In the genomic region with DNA sequence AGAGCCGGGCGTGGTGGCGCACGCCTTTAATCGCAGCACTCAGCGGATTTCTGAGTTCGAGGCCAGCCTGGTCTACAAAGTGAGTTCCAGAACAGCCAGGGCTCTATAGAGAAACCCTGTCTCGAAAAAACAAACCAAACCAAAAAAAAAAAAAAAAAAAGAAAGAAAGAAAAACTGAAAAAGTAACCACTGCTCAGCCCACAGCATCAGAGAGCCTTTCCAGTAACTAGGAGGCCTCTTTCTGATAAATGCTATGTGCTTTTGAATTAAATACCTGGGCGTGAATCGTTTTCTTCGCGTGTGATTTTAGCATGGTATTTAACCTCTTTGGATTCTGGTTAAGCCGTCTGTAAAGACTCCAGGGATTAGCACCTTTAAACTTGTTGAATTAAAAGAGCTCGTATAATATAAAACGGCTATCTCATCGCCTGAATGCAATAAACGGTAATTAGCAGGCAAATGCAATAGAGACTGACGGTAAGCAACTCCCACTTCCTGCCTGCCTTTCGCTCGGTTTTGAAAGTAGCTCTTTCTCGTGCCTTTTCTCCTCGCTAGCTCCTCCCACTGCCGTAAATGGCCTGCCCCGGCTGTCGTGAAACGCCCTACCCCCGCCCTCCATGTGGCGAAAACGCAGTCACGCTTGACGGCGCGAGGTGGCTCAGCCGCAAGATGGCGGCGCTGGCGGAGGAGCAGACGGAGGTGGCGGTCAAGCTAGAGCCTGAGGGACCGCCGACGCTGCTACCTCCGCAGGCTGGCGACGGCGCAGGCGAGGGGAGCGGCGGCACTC, we compare ENCODE assay signal across 8 mouse cellular contexts. TPM values are rescaled to one million over a fixed set of nuclear protein-coding genes. Genes with fewer than 3 reads are reported as not detected.
DNase-seq lines count a peak whose midpoint lies in the region; ATAC-seq and TF ChIP-seq lines count a peak whose summit lies in the region.

A gene (plus strand): TSS at position 651 of the 787 bp plus-strand sequence.

- no peak for TF ChIP-seq CTCF in bone marrow, adult 2 months (IDR thresholded peaks at IDR 0.05; ENCODE audit: control insufficient read depth, insufficient read depth, low read length)
- peak; percentile 56 for TF ChIP-seq CTCF in midbrain, postnatal 0 days (IDR thresholded peaks at IDR 0.05)

- H3K36me3 ChIP-seq in embryonic facial prominence, embryonic 15.5 days: peaks cover 16% of the 10 kb centered on the region
- H3K36me3 ChIP-seq in limb, embryonic 14.5 days (ENCODE audit: control insufficient read depth, insufficient read depth, low read length): peaks cover 16% of the 10 kb centered on the region
- H3K36me3 ChIP-seq in midbrain, postnatal 0 days (ENCODE audit: insufficient read depth, low read length): no peaks in the 10 kb centered on the region

- H3K4me2 ChIP-seq in embryonic facial prominence, embryonic 15.5 days (replicated peaks): peak within 1 kb of the TSS; percentile 70
- peak within 1 kb of the TSS; percentile 55 for H3K4me2 ChIP-seq in limb, embryonic 14.5 days (replicated peaks; ENCODE audit: low read depth, low read length, severe bottlenecking)
- H3K4me2 ChIP-seq in midbrain, postnatal 0 days (ENCODE audit: low read depth, low read length, poor library complexity, severe bottlenecking): peak within 1 kb of the TSS; percentile 61

- H3K9me3 ChIP-seq in embryonic facial prominence, embryonic 15.5 days (replicated peaks): no peaks in the 10 kb centered on the region
- H3K9me3 ChIP-seq in limb, embryonic 14.5 days (ENCODE audit: control insufficient read depth, low read length): no peaks in the 10 kb centered on the region
- no peaks in the 10 kb centered on the region for H3K9me3 ChIP-seq in midbrain, postnatal 0 days (ENCODE audit: low read length)

- peak within 1 kb of the TSS; percentile 97 for H3K27ac ChIP-seq in bone marrow, adult 2 months (ENCODE audit: control insufficient read depth, insufficient read depth, low read depth, low read length, poor library complexity)
- peak within 1 kb of the TSS; percentile 89 for H3K27ac ChIP-seq in embryonic facial prominence, embryonic 15.5 days (replicated peaks)
- peak within 1 kb of the TSS; percentile 77 for H3K27ac ChIP-seq in limb, embryonic 14.5 days (replicated peaks; ENCODE audit: low read depth, low read length)
- peak within 1 kb of the TSS; percentile 92 for H3K27ac ChIP-seq in midbrain, postnatal 0 days (ENCODE audit: low read depth, low read length)

- 8% methylated on average over 49 of the region's 49 CpGs for WGBS in bone marrow, adult 2 months
- 9% methylated on average over 49 of the region's 49 CpGs for WGBS in embryonic facial prominence, embryonic 15.5 days
- 9% methylated on average over 49 of the region's 49 CpGs for WGBS in limb, embryonic 14.5 days
- WGBS in midbrain, postnatal 0 days: 11% methylated on average over 49 of the region's 49 CpGs

- H3K4me1 ChIP-seq in bone marrow, adult 2 months (ENCODE audit: control insufficient read depth, insufficient read depth, low read length): no peaks in the 10 kb centered on the region
- H3K4me1 ChIP-seq in embryonic facial prominence, embryonic 15.5 days: peaks cover 14% of the 10 kb centered on the region
- H3K4me1 ChIP-seq in limb, embryonic 14.5 days (ENCODE audit: control insufficient read depth, insufficient read depth, low read length): peaks cover 7% of the 10 kb centered on the region; the same call in 1 of the 2 replicates
- no peaks in the 10 kb centered on the region for H3K4me1 ChIP-seq in midbrain, postnatal 0 days (ENCODE audit: insufficient read depth, low read length)

- peak; percentile 99 for TF ChIP-seq POLR2A in bone marrow, adult 2 months (IDR thresholded peaks at IDR 0.05; ENCODE audit: borderline replicate concordance, control insufficient read depth, low read depth, low read length)
- TF ChIP-seq POLR2A in limb, embryonic 14.5 days (IDR thresholded peaks at IDR 0.05; ENCODE audit: borderline replicate concordance, extremely low read depth, insufficient read depth, insufficient read length): peak; percentile 97; the same call in 1 of the 2 replicates

- DNase-seq in 416B (ENCODE audit: low read depth): peak; percentile 99
- DNase-seq in heart, adult 8-10 months (ENCODE audit: low spot score): peak; percentile 97
- peak; percentile 98 for DNase-seq in kidney, adult 9 months
- DNase-seq in limb, embryonic 14.5 days (ENCODE audit: low spot score): peak; percentile 93
- peak; percentile 98 for DNase-seq in midbrain, postnatal 0 days (ENCODE audit: low spot score)
- peak; percentile 97 to 98 for DNase-seq in spleen, postnatal 14 days (ENCODE audit: low spot score in 2 of 2)

- no peaks in the 10 kb centered on the region for H3K27me3 ChIP-seq in embryonic facial prominence, embryonic 15.5 days
- no peaks in the 10 kb centered on the region for H3K27me3 ChIP-seq in limb, embryonic 14.5 days (ENCODE audit: control insufficient read depth, insufficient read depth, low read length)
- H3K27me3 ChIP-seq in midbrain, postnatal 0 days (ENCODE audit: insufficient read depth, low read length): no peaks in the 10 kb centered on the region

- peak within 1 kb of the TSS; percentile 91 for H3K9ac ChIP-seq in embryonic facial prominence, embryonic 15.5 days
- H3K9ac ChIP-seq in limb, embryonic 14.5 days (ENCODE audit: low read depth, low read length, severe bottlenecking): peak within 1 kb of the TSS; percentile 90
- H3K9ac ChIP-seq in midbrain, postnatal 0 days (replicated peaks; ENCODE audit: low read length, poor library complexity, severe bottlenecking): peak within 1 kb of the TSS; percentile 87

- ATAC-seq in embryonic facial prominence, embryonic 15.5 days (ENCODE audit: insufficient number of reproducible peaks, low FRiP score, low TSS enrichment, low read depth): peak; percentile 83
- ATAC-seq in limb, embryonic 14.5 days (ENCODE audit: low FRiP score, low read depth): peak; percentile 85
- ATAC-seq in midbrain, postnatal 0 days (ENCODE audit: low FRiP score): peak; percentile 73; the same call in 1 of the 2 replicates

- peak within 1 kb of the TSS; percentile 80 for H3K4me3 ChIP-seq in bone marrow, adult 2 months (replicated peaks; ENCODE audit: control insufficient read depth, low read depth, low read length)
- peak within 1 kb of the TSS; percentile 98 for H3K4me3 ChIP-seq in embryonic facial prominence, embryonic 15.5 days (replicated peaks)
- H3K4me3 ChIP-seq in limb, embryonic 14.5 days (replicated peaks; ENCODE audit: low read length): peak within 1 kb of the TSS; percentile 98
- peak within 1 kb of the TSS; percentile 98 for H3K4me3 ChIP-seq in midbrain, postnatal 0 days (ENCODE audit: low read depth, low read length)

RNA-seq across cellular contexts. Expression of the gene that starts here (rescaled TPM):
- polyA plus RNA-seq in bone marrow, adult 2 months (2011; ENCODE audit: insufficient read depth, insufficient read length, low replicate concordance, missing spikeins): 6.9 and 8.2 TPM in 2 replicates
- 4.8 TPM in 2 replicates for polyA plus RNA-seq in embryonic facial prominence, embryonic 15.5 days (2015; fragmentation: Nextera tagmentation; extraction: Ambion mirVana)
- 1 to 10 TPM; 1.9 to 2.9 (median 2.1) TPM for total RNA-seq in heart, adult 8-10 months (2022)
- polyA plus RNA-seq in limb, embryonic 14.5 days (2012; rRNA removed): 8.1 and 8.7 TPM in 2 replicates
- polyA plus RNA-seq in limb, embryonic 14.5 days (2014; fragmentation: Nextera tagmentation; extraction: Ambion mirVana): 7.9 and 8.8 TPM in 2 replicates
- 8.6 and 10.8 TPM in 2 replicates for total RNA-seq in midbrain, postnatal 0 days (2014; rRNA removed)
- 2.9 and 3.0 TPM in 2 replicates for polyA plus RNA-seq in midbrain, postnatal 0 days (2015; fragmentation: Nextera tagmentation; extraction: Ambion mirVana)

Comparison
In these comparisons a context has a peak if more than half of its experiments do, and no peak if none do; other contexts are left out.
1. Peak in every context shown above with its lines: DNase-seq, ATAC-seq, H3K4me3 ChIP-seq and H3K27ac ChIP-seq.